Mouse (Mus musculus): ENCODE measurements around the gene Vash1. TPM values are rescaled to one million over a fixed set of nuclear protein-coding genes. Genes with fewer than 3 reads are reported as not detected.

Gene Vash1
- polyA plus RNA-seq, 1 experiment = 15.2 TPM

DNA sequence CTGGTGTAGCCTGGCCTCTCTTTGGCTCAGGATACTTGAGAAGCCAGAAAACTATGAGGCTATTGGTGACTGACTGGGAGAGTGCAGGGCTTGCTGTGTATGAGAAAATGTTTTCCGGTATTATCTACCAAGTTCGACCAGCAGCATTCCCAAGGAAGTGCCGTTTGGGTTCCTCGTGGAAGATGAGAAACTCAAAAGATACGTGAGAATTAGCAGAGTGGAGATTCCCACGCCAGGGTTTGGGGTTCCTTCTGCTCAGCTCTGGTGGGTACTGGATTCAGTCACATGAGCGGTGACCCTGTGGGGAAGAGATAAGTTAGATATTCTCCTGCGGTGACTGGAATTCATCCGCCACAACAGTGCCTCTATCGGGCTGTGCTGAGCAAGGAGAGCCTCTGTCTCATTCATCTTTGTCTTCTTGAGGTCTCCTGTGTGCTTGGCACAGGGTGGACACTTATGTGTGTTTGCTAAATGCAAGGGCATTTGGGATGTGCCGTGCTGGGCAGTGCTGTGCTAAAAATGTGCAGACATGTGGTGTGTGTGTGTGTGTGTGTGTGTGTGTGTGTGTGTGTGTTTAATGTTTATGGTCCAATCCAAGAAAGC lies 2.2 kb downstream of the Vash1 start:
- H3K4me3 ChIP-seq (replicated peaks; ENCODE audit: extremely low read depth, low read depth, low read length) = no peak overlapping the region

DNA sequence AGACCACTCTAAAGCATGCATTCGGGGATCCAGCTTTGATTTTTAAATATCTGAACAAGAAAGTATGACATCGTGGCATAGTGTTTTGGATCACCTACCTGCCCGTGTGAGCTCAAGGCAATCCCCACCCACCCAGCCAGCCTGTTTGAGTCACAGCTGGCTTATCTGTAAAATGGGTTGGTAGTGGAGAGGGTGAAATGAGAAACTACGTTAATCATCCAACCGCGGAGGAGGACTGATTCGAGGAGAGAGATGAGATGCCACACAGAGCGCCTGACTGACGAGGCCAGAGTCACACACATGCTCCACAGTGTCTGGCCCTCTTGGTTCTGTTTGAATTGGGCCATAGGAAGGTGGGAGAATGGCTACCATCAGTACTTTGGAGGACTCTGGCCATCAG lies 3.1 kb downstream of the Vash1 start:
- H3K4me3 ChIP-seq (replicated peaks; ENCODE audit: extremely low read depth, low read depth, low read length) = no peak overlapping the region
- no peak for TF ChIP-seq CTCF (IDR thresholded peaks at IDR 0.05; ENCODE audit: insufficient read depth, low read length)
- TF ChIP-seq POLR2A (IDR thresholded peaks at IDR 0.05; ENCODE audit: borderline replicate concordance, extremely low read depth, low read depth, low read length) = no peak
- DNase-seq = no peak
- 78% methylated on average over 9 of the region's 9 CpGs for WGBS
- H3K4me1 ChIP-seq (ENCODE audit: control insufficient read depth, insufficient read depth, low read length) = no peaks in the 10 kb centered on the region

More for the DNA sequence above, 2.2 kb downstream of the Vash1 start:
- no peak for DNase-seq
- WGBS = 27% methylated on average over 11 of the region's 11 CpGs
- no peaks in the 10 kb centered on the region for H3K4me1 ChIP-seq (ENCODE audit: control insufficient read depth, insufficient read depth, low read length)
- TF ChIP-seq CTCF (IDR thresholded peaks at IDR 0.05; ENCODE audit: insufficient read depth, low read length) (no peak), POLR2A (IDR thresholded peaks at IDR 0.05; ENCODE audit: borderline replicate concordance, extremely low read depth, low read depth, low read length) (no peak)

DNA sequence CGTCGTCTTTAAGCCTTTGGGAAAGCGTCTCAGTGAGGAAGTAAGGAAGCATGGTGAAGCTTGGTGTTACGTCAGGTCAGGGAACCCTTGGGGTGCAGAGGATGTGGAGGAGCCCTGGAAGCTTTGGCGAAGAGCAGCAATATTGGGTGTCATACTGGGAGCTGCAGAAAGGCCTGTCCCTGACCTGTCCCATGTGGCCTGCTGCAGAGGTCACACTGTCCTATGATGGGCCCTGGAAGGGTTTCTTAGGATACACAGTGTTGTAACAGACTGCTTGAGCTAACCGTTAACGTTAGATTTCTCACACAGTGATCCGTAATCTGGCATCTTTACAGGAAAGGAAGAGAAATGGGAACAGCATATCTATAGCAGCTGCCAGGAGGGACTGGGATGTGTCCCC lies 3.7 kb downstream of the Vash1 start:
- no peak for TF ChIP-seq CTCF (IDR thresholded peaks at IDR 0.05; ENCODE audit: insufficient read depth, low read length)
- no peak for TF ChIP-seq POLR2A (IDR thresholded peaks at IDR 0.05; ENCODE audit: borderline replicate concordance, extremely low read depth, low read depth, low read length)

DNA sequence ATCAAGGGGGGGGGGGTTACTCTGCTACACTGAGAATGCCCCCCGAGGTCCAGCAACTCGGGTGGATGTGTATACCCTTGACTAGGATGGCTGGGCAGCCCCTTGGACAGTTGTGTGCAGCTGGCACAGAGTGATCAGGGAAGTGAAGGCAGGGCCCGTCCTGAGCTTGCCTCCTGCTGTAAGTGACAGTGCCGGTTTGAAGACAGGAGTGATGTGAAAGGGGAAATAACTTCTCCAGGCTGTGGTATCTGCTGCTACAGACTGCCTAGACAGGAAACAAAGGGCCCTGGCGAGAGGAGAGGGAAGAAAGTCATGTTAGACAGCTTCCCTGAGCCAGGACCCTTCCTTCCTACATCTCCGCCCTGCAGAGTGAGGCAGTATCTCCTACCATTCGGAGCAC lies 5.2 kb downstream of the Vash1 start:
- no peak overlapping the region for H3K4me3 ChIP-seq (replicated peaks; ENCODE audit: extremely low read depth, low read depth, low read length)
- WGBS = 41% methylated on average over 7 of the region's 7 CpGs
- no peak for DNase-seq

More for the DNA sequence above, 3.7 kb downstream of the Vash1 start:
- 61% methylated on average over 8 of the region's 8 CpGs for WGBS
- Histone ChIP-seq H3K4me1 (ENCODE audit: control insufficient read depth, insufficient read depth, low read length) (no peaks in the 10 kb centered on the region), H3K4me3 (replicated peaks; ENCODE audit: extremely low read depth, low read depth, low read length) (no peak overlapping the region)
- no peak for DNase-seq

DNA sequence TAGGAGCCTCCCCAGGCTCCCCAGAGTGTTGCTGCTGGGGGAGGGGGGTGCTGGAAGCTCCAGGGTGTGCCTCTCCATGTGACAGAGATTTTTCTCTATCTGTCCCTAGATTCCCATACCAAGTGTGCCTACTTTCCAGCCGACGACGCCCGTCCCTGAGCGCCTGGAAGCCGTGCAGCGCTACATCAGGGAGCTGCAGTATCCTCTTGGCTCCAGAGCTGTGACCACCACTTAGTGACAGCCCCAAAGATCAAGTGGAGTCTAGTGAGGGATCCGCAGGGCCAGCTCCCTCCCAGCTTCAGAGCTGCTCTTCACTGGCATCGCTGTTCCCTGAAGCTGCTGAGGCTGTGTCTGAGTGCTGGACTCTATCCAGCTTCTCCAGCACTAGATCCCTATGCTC lies 6.8 kb downstream of the Vash1 start:
- DNase-seq = no peak
- 86% methylated on average over 9 of the region's 9 CpGs for WGBS

More for the DNA sequence above, 5.2 kb downstream of the Vash1 start:
- TF ChIP-seq CTCF (IDR thresholded peaks at IDR 0.05; ENCODE audit: insufficient read depth, low read length) (no peak), POLR2A (IDR thresholded peaks at IDR 0.05; ENCODE audit: borderline replicate concordance, extremely low read depth, low read depth, low read length) (no peak)
- peaks cover 6% of the 10 kb centered on the region for H3K4me1 ChIP-seq (ENCODE audit: control insufficient read depth, insufficient read depth, low read length)

DNA sequence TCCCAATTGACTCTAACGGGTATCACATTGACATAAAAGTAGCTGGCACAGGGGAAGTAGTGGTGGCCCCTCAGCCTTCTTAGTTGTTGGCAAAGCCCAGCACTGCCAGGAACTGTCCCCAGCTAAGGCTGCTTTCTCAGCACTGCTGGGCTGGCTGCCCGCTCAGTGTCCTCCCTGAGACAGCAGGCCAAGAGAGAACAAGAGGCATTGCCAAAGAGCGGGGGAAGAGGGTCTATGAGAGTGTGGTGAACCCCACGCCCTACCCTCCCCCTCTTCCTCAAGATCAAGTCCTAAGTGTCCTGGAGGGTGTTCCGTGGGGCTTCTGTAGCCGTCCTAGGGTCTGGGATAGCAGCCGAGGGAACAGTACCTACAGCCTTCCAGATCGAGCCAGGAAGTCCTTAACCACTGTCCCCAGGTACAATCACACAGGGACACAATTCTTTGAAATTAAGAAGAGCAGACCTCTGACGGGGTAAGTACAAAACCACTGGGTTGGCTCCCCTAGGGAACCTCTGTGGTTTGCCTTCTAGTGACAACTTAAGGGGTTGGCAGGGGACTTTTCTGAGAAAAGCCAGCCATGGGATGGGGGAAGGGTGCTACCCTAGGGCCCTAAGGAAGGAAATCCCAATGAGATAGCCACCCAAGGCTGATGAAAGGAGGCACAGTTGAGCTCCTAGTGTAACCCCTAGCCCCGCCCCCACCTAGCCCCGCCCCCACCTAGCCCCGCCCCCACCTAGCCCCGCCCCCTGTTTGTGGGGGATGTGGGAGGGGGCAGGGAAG lies 8.2 kb downstream of the Vash1 start:
- DNase-seq = no peak
- TF ChIP-seq POLR2A (IDR thresholded peaks at IDR 0.05; ENCODE audit: borderline replicate concordance, extremely low read depth, low read depth, low read length) (no peak), CTCF (IDR thresholded peaks at IDR 0.05; ENCODE audit: insufficient read depth, low read length) (no peak)
- 48% methylated on average over 13 of the region's 13 CpGs for WGBS
- Histone ChIP-seq H3K4me3 (replicated peaks; ENCODE audit: extremely low read depth, low read depth, low read length) (no peak overlapping the region), H3K4me1 (ENCODE audit: control insufficient read depth, insufficient read depth, low read length) (peaks cover 6% of the 10 kb centered on the region)

More for the DNA sequence above, 6.8 kb downstream of the Vash1 start:
- H3K4me3 ChIP-seq (replicated peaks; ENCODE audit: extremely low read depth, low read depth, low read length) = no peak overlapping the region
- TF ChIP-seq POLR2A (IDR thresholded peaks at IDR 0.05; ENCODE audit: borderline replicate concordance, extremely low read depth, low read depth, low read length) (no peak), CTCF (IDR thresholded peaks at IDR 0.05; ENCODE audit: insufficient read depth, low read length) (no peak)
- peaks cover 6% of the 10 kb centered on the region for H3K4me1 ChIP-seq (ENCODE audit: control insufficient read depth, insufficient read depth, low read length)

DNA sequence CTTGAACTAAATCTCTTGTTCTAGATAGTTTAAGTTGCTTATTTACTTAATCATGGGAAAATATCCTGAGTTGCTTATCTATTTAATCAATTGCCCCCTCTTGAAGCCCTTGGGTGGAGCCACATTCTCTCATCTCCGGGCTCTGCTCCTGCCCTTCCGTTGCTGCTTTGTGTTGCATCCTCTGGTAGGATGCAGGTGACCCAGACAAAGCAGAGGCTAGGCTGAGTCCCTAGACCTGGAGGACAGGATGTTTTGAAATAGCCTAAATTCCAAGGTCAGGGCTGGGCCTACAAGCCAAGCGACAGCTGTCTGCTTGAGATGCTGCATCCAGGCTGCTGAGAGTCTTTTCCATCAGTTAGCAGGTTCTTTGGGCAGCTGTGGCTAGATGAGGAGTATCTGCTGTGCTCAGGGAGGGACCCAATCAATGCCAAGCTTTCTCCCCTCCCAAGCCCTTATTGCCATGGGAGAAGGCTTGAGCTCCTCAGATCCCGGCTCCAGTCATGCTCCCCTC lies 9.0 kb downstream of the Vash1 start:
- H3K4me1 ChIP-seq (ENCODE audit: control insufficient read depth, insufficient read depth, low read length) = peaks cover 6% of the 10 kb centered on the region
- H3K4me3 ChIP-seq (replicated peaks; ENCODE audit: extremely low read depth, low read depth, low read length) = no peak overlapping the region
- DNase-seq = no peak
- 37% methylated on average over 4 of the region's 4 CpGs for WGBS
- TF ChIP-seq CTCF (IDR thresholded peaks at IDR 0.05; ENCODE audit: insufficient read depth, low read length) = no peak
- TF ChIP-seq POLR2A (IDR thresholded peaks at IDR 0.05; ENCODE audit: borderline replicate concordance, extremely low read depth, low read depth, low read length) = no peak

DNA sequence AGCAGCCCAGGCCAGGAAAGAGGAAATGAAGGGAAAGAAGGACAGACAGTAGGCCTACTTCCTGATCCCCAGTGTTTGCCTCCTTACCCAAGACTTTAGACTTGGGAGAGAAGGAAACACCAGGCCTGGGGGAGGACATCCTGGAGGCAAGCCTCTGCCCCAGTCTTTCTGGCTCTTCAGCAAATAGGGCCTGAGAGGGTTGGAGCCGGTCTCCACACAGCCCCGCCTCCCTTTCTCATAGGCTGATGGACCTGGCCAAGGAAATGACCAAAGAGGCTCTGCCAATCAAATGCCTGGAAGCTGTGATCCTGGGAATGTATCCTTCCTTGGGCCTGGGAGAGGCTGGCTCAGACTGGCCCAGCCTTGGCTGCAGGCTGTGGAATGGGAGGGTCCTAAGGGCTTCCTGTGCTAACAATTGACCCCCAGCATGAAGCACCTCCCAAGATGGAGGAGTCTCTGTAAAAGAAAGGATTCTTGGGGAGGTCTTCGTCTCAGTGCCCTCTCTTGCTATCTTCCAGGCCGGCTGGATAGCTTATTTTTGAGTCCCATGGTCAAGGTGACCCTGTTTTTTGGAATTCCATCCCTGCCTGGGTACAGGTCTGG lies 9.6 kb downstream of the Vash1 start:
- peaks cover 6% of the 10 kb centered on the region for H3K4me1 ChIP-seq (ENCODE audit: control insufficient read depth, insufficient read depth, low read length)
- H3K4me3 ChIP-seq (replicated peaks; ENCODE audit: extremely low read depth, low read depth, low read length) = no peak overlapping the region
- DNase-seq = no peak
- 65% methylated on average over 4 of the region's 4 CpGs for WGBS
- 0 out of 2 replicates have a peak, but pooled peaks have one; percentile 15 for TF ChIP-seq POLR2A (IDR thresholded peaks at IDR 0.05; ENCODE audit: borderline replicate concordance, extremely low read depth, low read depth, low read length)
- no peak for TF ChIP-seq CTCF (IDR thresholded peaks at IDR 0.05; ENCODE audit: insufficient read depth, low read length)

DNA sequence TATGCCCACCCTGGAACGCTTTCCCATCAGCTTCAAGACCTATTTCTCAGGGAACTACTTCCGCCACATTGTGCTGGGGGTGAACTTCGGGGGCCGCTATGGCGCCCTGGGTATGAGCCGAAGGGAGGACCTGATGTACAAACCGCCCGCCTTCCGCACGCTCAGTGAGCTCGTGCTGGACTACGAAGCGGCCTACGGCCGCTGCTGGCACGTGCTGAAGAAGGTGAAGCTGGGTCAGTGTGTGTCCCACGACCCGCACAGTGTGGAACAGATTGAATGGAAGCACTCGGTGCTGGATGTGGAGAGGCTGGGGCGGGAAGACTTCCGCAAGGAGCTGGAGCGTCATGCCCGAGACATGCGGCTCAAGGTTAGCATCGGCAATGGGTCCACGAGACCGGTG lies 10.4 kb downstream of the Vash1 start:
- DNase-seq = no peak
- Histone ChIP-seq H3K4me1 (ENCODE audit: control insufficient read depth, insufficient read depth, low read length) (peaks cover 6% of the 10 kb centered on the region), H3K4me3 (replicated peaks; ENCODE audit: extremely low read depth, low read depth, low read length) (no peak overlapping the region)
- WGBS = 97% methylated on average over 27 of the region's 27 CpGs
- TF ChIP-seq POLR2A (IDR thresholded peaks at IDR 0.05; ENCODE audit: borderline replicate concordance, extremely low read depth, low read depth, low read length) (no peak), CTCF (IDR thresholded peaks at IDR 0.05; ENCODE audit: insufficient read depth, low read length) (no peak)

Data from lung, adult 2 months (tissue).